Mouse (Mus musculus) activated CD4-positive, CD25-positive, alpha-beta regulatory T cell, adult 4 months (primary cell): ENCODE measurements around the gene Gm20532. TPM values are rescaled to one million over a fixed set of nuclear protein-coding genes. Genes with fewer than 3 reads are reported as not detected.
A peak's percentile ranks its signal among the peaks of the same experiment; 100 is the strongest.

ENCODE experiments used
- ATAC-seq: one replicate; pipeline ENCODE4 v1.8.0; 2017
- polyA plus RNA-seq, 2 experiments: library from polyadenylated mRNA; unstranded; fragments of 100-300 nt; shearing (Covaris generic); gene quantifications; one replicate each; pipeline ENCODE4 v1.2.1; 2017

Gene Gm20532
- polyA plus RNA-seq, 2 experiments from 2014 or later = not detected

GRCm38 (mm10) chr2:26574862-26575261, 11.6 kb upstream of the Gm20532 start:
- no peak for ATAC-seq

- ATAC-seq = no peak
Observed at GRCm38 (mm10) chr2:26575378-26575777, 11.1 kb upstream of the Gm20532 start.

GRCm38 (mm10) chr2:26575865-26576264, 10.6 kb upstream of the Gm20532 start:
- no peak for ATAC-seq

- no peak for ATAC-seq
Observed at GRCm38 (mm10) chr2:26576462-26576861, 10.0 kb upstream of the Gm20532 start.

GRCm38 (mm10) chr2:26578369-26578768, 8.1 kb upstream of the Gm20532 start:
- no peak for ATAC-seq

GRCm38 (mm10) chr2:26579714-26580113, 6.7 kb upstream of the Gm20532 start, which contains the start of gene Egfl7:
TSS of gene Egfl7 (plus strand) at chr2:26580014.
- ATAC-seq = no peak

GRCm38 (mm10) chr2:26580751-26581150, 5.7 kb upstream of the Gm20532 start:
- no peak for ATAC-seq

GRCm38 (mm10) chr2:26582203-26582602, 4.2 kb upstream of the Gm20532 start:
- no peak for ATAC-seq

- no peak for ATAC-seq
Observed at GRCm38 (mm10) chr2:26582741-26583140, 3.7 kb upstream of the Gm20532 start.

- no peak for ATAC-seq
Observed at GRCm38 (mm10) chr2:26583640-26584039, 2.8 kb upstream of the Gm20532 start.

- no peak for ATAC-seq
Observed at GRCm38 (mm10) chr2:26585713-26586112, 726 bp upstream of the Gm20532 start.

GRCm38 (mm10) chr2:26587044-26587405, 586 bp downstream of the Gm20532 start:
- no peak for ATAC-seq

GRCm38 (mm10) chr2:26588573-26588972, 2.1 kb downstream of the Gm20532 start:
- no peak for ATAC-seq

- no peak for ATAC-seq
Observed at GRCm38 (mm10) chr2:26589284-26589683, 2.8 kb downstream of the Gm20532 start.

- no peak for ATAC-seq
Observed at GRCm38 (mm10) chr2:26590282-26590681, 3.8 kb downstream of the Gm20532 start.

GRCm38 (mm10) chr2:26590962-26591361, 4.5 kb downstream of the Gm20532 start:
- ATAC-seq = no peak

GRCm38 (mm10) chr2:26591416-26591815, 5.0 kb downstream of the Gm20532 start:
- no peak for ATAC-seq

GRCm38 (mm10) chr2:26593211-26594021, 7.0 kb downstream of the Gm20532 start:
- ATAC-seq = no peak

GRCm38 (mm10) chr2:26594022-26594346, 7.5 kb downstream of the Gm20532 start:
- ATAC-seq = peak; percentile 61

GRCm38 (mm10) chr2:26594461-26594933, 8.1 kb downstream of the Gm20532 start:
- ATAC-seq = no peak

GRCm38 (mm10) chr2:26594934-26595724, 8.7 kb downstream of the Gm20532 start:
- ATAC-seq = no peak

GRCm38 (mm10) chr2:26595725-26596435, 9.4 kb downstream of the Gm20532 start:
- no peak for ATAC-seq

GRCm38 (mm10) chr2:26596898-26597297, 10.5 kb downstream of the Gm20532 start:
- ATAC-seq = no peak
